Mouse (Mus musculus) myocyte (in vitro differentiated cells): Measurements from ENCODE around the gene Cnih2.

Source experiments
- MAX ChIP-seq: IDR thresholded peaks from one replicate; pipeline ENCODE4 v1.6.1; 2011; ENCODE audit warnings: low read depth, mild to moderate bottlenecking, control low read depth
- MYOD1 ChIP-seq, 3 experiments: IDR thresholded peaks; one replicate each; pipeline ENCODE4 v1.6.1; 2011; ENCODE audit warnings: control low read depth in 2 of 3, low read depth in 2 of 3, mild to moderate bottlenecking in 2 of 3, moderate library complexity in 1 of 3; ENCODE audit not compliant: insufficient read length in 2 of 3, control insufficient read depth in 1 of 3
- POLR2A ChIP-seq: IDR thresholded peaks from one replicate; pipeline ENCODE4 v1.6.1; 2011; ENCODE audit warnings: low read depth, mild to moderate bottlenecking, control low read depth, moderate library complexity; ENCODE audit not compliant: insufficient read length
- POLR2AphosphoS2 ChIP-seq: IDR thresholded peaks from one replicate; pipeline ENCODE4 v1.6.1; 2011; ENCODE audit warnings: low read depth, control low read depth; ENCODE audit not compliant: insufficient read length
- TCF12 ChIP-seq: IDR thresholded peaks from one replicate; pipeline ENCODE4 v1.6.1; 2011; ENCODE audit warnings: mild to moderate bottlenecking, control low read depth; ENCODE audit not compliant: poor library complexity, insufficient read depth, severe bottlenecking
- TCF3 ChIP-seq: IDR thresholded peaks from one replicate; pipeline ENCODE4 v1.6.1; 2011; ENCODE audit warnings: low read depth, control low read depth; ENCODE audit not compliant: insufficient read length
- USF1 ChIP-seq: IDR thresholded peaks from one replicate; pipeline ENCODE4 v1.6.1; 2011; ENCODE audit warnings: low read depth, mild to moderate bottlenecking, control low read depth, moderate library complexity

- TF ChIP-seq POLR2AphosphoS2, result no peak
- no peak for TF ChIP-seq POLR2A
- no peak for TF ChIP-seq MYOD1 (IDR thresholded peaks at IDR 0.05; ENCODE audit: control insufficient read depth in 1 of 3, insufficient read length in 2 of 3, low read depth in 2 of 3)
- no peak for TF ChIP-seq TCF12
- no peak for TF ChIP-seq USF1
- TF ChIP-seq MAX, result no peak
- TF ChIP-seq TCF3, result no peak
Observed at GRCm38 (mm10) chr19:5123241-5123640, 24.9 kb upstream of the Cnih2 start.
